Mouse (Mus musculus): ENCODE results near the gene Nfic.

DNA sequence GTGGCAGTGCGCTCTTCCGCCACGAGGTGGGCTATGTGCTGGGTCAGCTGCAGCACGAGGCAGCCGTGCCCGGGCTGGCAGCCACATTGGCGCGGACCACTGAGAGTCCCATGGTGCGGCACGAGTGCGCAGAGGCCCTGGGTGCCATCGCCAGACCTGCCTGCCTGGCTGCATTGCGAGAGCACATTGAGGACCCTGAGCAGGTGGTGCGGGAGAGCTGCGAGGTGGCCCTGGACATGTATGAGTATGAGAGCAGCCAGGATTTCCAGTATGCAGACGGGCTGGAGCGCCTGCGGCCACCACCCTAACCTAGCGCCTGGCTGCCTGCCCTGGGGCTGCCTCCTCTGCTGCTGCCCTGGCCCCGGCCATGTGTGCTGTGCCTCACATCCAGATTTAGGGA, 67.7 kb downstream of the Nfic start:
- no peak for TF ChIP-seq POLR2A (IDR thresholded peaks at IDR 0.05; ENCODE audit: borderline replicate concordance, low read depth, low read length)
- TF ChIP-seq CTCF (IDR thresholded peaks at IDR 0.05; ENCODE audit: low read depth, low read length) = no peak
